9 mouse cellular contexts compared by ENCODE assay signal in genomic region chr7:30587842-30588667, GRCm38 (mm10). TPM values are rescaled to one million over a fixed set of nuclear protein-coding genes. Genes with fewer than 3 reads are reported as not detected.
DNase-seq lines count a peak whose midpoint lies in the region; ATAC-seq and TF ChIP-seq lines count a peak whose summit lies in the region.
"Had no signal": no experiment of that assay in that cellular context is flagged by ENCODE, and none has a peak within 500 bp of the region (broad histone marks: within the 10 kb centered on the region; RNA-seq: fewer than 3 reads in every experiment).

No protein-coding gene starts in this region.

- H3K27ac ChIP-seq in cerebellum, adult 2 months (ENCODE audit: insufficient read depth, low read length), result peak overlapping the region; percentile 83
- peak overlapping the region; percentile 91 for H3K27ac ChIP-seq in ES-E14 (ENCODE audit: insufficient read depth, low read depth, low read length, poor library complexity, severe bottlenecking)
- H3K27ac ChIP-seq in embryonic facial prominence, embryonic 10.5 days (replicated peaks), result peak overlapping the region; percentile 99
- H3K27ac ChIP-seq in heart, embryonic 15.5 days, result peak overlapping the region; percentile 95
- H3K27ac ChIP-seq in lung, embryonic 16.5 days (ENCODE audit: low read length), result peak overlapping the region; percentile 96
- peak overlapping the region; percentile 60 for H3K27ac ChIP-seq in small intestine, adult 2 months (ENCODE audit: insufficient read depth, low read depth, low read length)

- no peaks in the 10 kb centered on the region for H3K9me3 ChIP-seq in ES-E14 (ENCODE audit: control insufficient read depth, insufficient read depth, low read depth, low read length)
- no peaks in the 10 kb centered on the region for H3K9me3 ChIP-seq in embryonic facial prominence, embryonic 10.5 days
- no peaks in the 10 kb centered on the region for H3K9me3 ChIP-seq in heart, embryonic 15.5 days (replicated peaks)
- no peaks in the 10 kb centered on the region for H3K9me3 ChIP-seq in lung, embryonic 16.5 days (ENCODE audit: control insufficient read depth, low read length)

- peak overlapping the region; percentile 87 for H3K4me2 ChIP-seq in heart, embryonic 15.5 days
- peak overlapping the region; percentile 81 for H3K4me2 ChIP-seq in lung, embryonic 16.5 days (ENCODE audit: low read depth, low read length)

- H3K9ac ChIP-seq in ES-E14 (ENCODE audit: insufficient read depth, low read depth, low read length, poor library complexity, severe bottlenecking), result peak overlapping the region; percentile 99
- H3K9ac ChIP-seq in heart, embryonic 15.5 days, result peak overlapping the region; percentile 99
- peak overlapping the region; percentile 99 for H3K9ac ChIP-seq in lung, embryonic 16.5 days (ENCODE audit: low read length)

- WGBS in cerebellum, adult 2 months, result under 1% methylated on average over 67 of the region's 67 CpGs
- WGBS in embryonic facial prominence, embryonic 10.5 days, result under 1% methylated on average over 67 of the region's 67 CpGs
- WGBS in heart, embryonic 15.5 days, result under 1% methylated on average over 67 of the region's 67 CpGs
- under 1% methylated on average over 56 of the region's 67 CpGs for WGBS in lung, embryonic 16.5 days
- 1% methylated on average over 65 of the region's 67 CpGs for whole genome bisulfite sequencing in small intestine, adult 2 months

- peak overlapping the region; percentile 62 for H3K4me3 ChIP-seq in cerebellum, adult 2 months (replicated peaks; ENCODE audit: insufficient read depth, low read depth, low read length)
- peak overlapping the region; percentile 82 to 98 for H3K4me3 ChIP-seq in ES-E14 (ENCODE audit: insufficient read depth in 1 of 2, low read depth in 1 of 2, low read length in 2 of 2, poor library complexity in 1 of 2, severe bottlenecking in 1 of 2)
- H3K4me3 ChIP-seq in embryonic facial prominence, embryonic 10.5 days, result peak overlapping the region; percentile 99
- peak overlapping the region; percentile 99 for H3K4me3 ChIP-seq in heart, embryonic 15.5 days
- peak overlapping the region; percentile 94 for H3K4me3 ChIP-seq in lung, embryonic 16.5 days (ENCODE audit: low read length)
- peak overlapping the region; percentile 94 for H3K4me3 ChIP-seq in small intestine, adult 2 months (ENCODE audit: low read depth, low read length)

- peak in 1 of 2 experiments; percentile 80 for DNase-seq in cerebellum, adult 2 months
- DNase-seq in ES-E14 (ENCODE audit: low read depth, low spot score), result no peak
- DNase-seq in embryonic facial prominence, embryonic 10.5 days (ENCODE audit: low spot score), result no peak
- DNase-seq in kidney, postnatal 36 days, result peak; percentile 24 to 53

- H3K27me3 ChIP-seq in cerebellum, adult 2 months (ENCODE audit: control insufficient read depth, insufficient read depth, low read length), result no peaks in the 10 kb centered on the region
- no peaks in the 10 kb centered on the region for H3K27me3 ChIP-seq in embryonic facial prominence, embryonic 10.5 days (replicated peaks; ENCODE audit: low read depth, poor library complexity, severe bottlenecking)
- H3K27me3 ChIP-seq in heart, embryonic 15.5 days, result no peaks in the 10 kb centered on the region
- no peaks in the 10 kb centered on the region for H3K27me3 ChIP-seq in lung, embryonic 16.5 days (ENCODE audit: control insufficient read depth, insufficient read depth, low read depth, low read length)
- no peaks in the 10 kb centered on the region for H3K27me3 ChIP-seq in small intestine, adult 2 months (ENCODE audit: control insufficient read depth, insufficient read depth, low read length)

- TF ChIP-seq POLR2A in cerebellum, adult 2 months (IDR thresholded peaks at IDR 0.05; ENCODE audit: borderline replicate concordance, insufficient read depth, low read length), result no peak
- TF ChIP-seq POLR2A in small intestine, adult 2 months (IDR thresholded peaks at IDR 0.05; ENCODE audit: low read depth, low read length), result no peak

- peaks cover 7% of the 10 kb centered on the region; the same call in 1 of the 2 replicates for H3K4me1 ChIP-seq in cerebellum, adult 2 months (ENCODE audit: control insufficient read depth, insufficient read depth, low read length)
- peaks cover 4 to 25% of the 10 kb centered on the region in 2 experiments; a peak in 3 of 4 replicates for H3K4me1 ChIP-seq in ES-E14 (ENCODE audit: control insufficient read depth in 2 of 2, insufficient read depth in 2 of 2, low read length in 2 of 2, poor library complexity in 1 of 2)
- peaks cover 24% of the 10 kb centered on the region for H3K4me1 ChIP-seq in embryonic facial prominence, embryonic 10.5 days
- H3K4me1 ChIP-seq in heart, embryonic 15.5 days (replicated peaks), result peaks cover 22% of the 10 kb centered on the region
- H3K4me1 ChIP-seq in lung, embryonic 16.5 days (replicated peaks; ENCODE audit: control insufficient read depth, insufficient read depth, low read length), result peaks cover 17% of the 10 kb centered on the region
- H3K4me1 ChIP-seq in small intestine, adult 2 months (ENCODE audit: control insufficient read depth, insufficient read depth, insufficient read length, low read length), result peaks cover 15% of the 10 kb centered on the region

- no peak for ATAC-seq in cerebellum, adult (ENCODE audit: insufficient number of reproducible peaks, low FRiP score, low TSS enrichment)
- ATAC-seq in heart, embryonic 15.5 days (replicated peaks; ENCODE audit: insufficient number of reproducible peaks, insufficient read depth, low FRiP score, low read depth), result peak; percentile 10
- peak; percentile 13 for ATAC-seq in lung, embryonic 16.5 days (ENCODE audit: low read depth)

- in situ Hi-C loops in ES-E14 (cut with MboI; ENCODE audit: low sequenced_read_pairs in 2 of 2, unreplicated experiment in 2 of 2), result no loop called here

- no peak for TF ChIP-seq CTCF in cerebellum, adult 2 months (IDR thresholded peaks at IDR 0.05; ENCODE audit: borderline replicate concordance, insufficient read depth, low read depth, low read length)
- 0 out of 2 replicates have a peak, but pooled peaks have one; percentile 11 for TF ChIP-seq CTCF in small intestine, adult 2 months (IDR thresholded peaks at IDR 0.05; ENCODE audit: extremely low read depth, insufficient read length, insufficient replicate concordance, low read depth, low read length)

- peaks cover 37% of the 10 kb centered on the region for H3K36me3 ChIP-seq in ES-E14 (ENCODE audit: control insufficient read depth, insufficient read depth, low read length, poor library complexity, severe bottlenecking)
- H3K36me3 ChIP-seq in embryonic facial prominence, embryonic 10.5 days (replicated peaks), result peaks cover 41% of the 10 kb centered on the region
- peaks cover 27% of the 10 kb centered on the region for H3K36me3 ChIP-seq in heart, embryonic 15.5 days
- H3K36me3 ChIP-seq in lung, embryonic 16.5 days (ENCODE audit: control insufficient read depth, insufficient read depth, low read length), result peaks cover 22% of the 10 kb centered on the region
- peaks cover 32% of the 10 kb centered on the region for H3K36me3 ChIP-seq in small intestine, adult 2 months (ENCODE audit: control insufficient read depth, insufficient read depth, low read length)

TF ChIP-seq in ES-E14, 5 proteins besides CTCF, POLR2A, EP300 and RAD21:
- no peak for TF ChIP-seq HCFC1 (IDR thresholded peaks at IDR 0.05; ENCODE audit: borderline replicate concordance, insufficient read depth, low read length)
- TF ChIP-seq ZNF384 (IDR thresholded peaks at IDR 0.05; ENCODE audit: low read depth, low read length), result no peak
- no peak for TF ChIP-seq CHD2 (IDR thresholded peaks at IDR 0.05; ENCODE audit: low read depth, low read length)
- TF ChIP-seq ZC3H11A (IDR thresholded peaks at IDR 0.05; ENCODE audit: borderline replicate concordance, low read depth, low read length), result no peak
- no peak for TF ChIP-seq MAFK (IDR thresholded peaks at IDR 0.05; ENCODE audit: insufficient read depth, low read depth, low read length)

RNA-seq across cellular contexts. Expression of gene Kmt2b, which starts 0.5 kb away (rescaled TPM):
- polyA plus RNA-seq in cerebellum, adult 2 months (2012; rRNA removed), result 57.7 and 60.0 TPM in 2 replicates
- 73.7 and 98.6 TPM in 2 replicates for total RNA-seq in ES-E14 (2012; rRNA removed)
- polyA plus RNA-seq in embryonic facial prominence, embryonic 10.5 days (2016; fragmentation: Nextera tagmentation; extraction: Ambion mirVana), result 8.9 and 10.2 TPM in 2 replicates
- polyA plus RNA-seq in heart, embryonic 15.5 days (2015; fragmentation: Nextera tagmentation; extraction: Ambion mirVana), result 4.2 and 4.4 TPM in 2 replicates
- 8.7 and 10.0 TPM in 2 replicates for polyA plus RNA-seq in lung, embryonic 16.5 days (2015; fragmentation: Nextera tagmentation; extraction: Ambion mirVana)
- polyA plus RNA-seq in small intestine, adult 2 months (2012; rRNA removed), result 21.4 and 38.1 TPM in 2 replicates

RNA-seq across cellular contexts. Expression of gene Zbtb32, which starts 10.7 kb away (rescaled TPM):
- not detected in 2 replicates for polyA plus RNA-seq in cerebellum, adult 2 months (2012; rRNA removed)
- total RNA-seq in ES-E14 (2012; rRNA removed), result 20.8 and 24.6 TPM in 2 replicates
- 0.41 TPM in 1 of 2 replicates, not detected in the other for polyA plus RNA-seq in embryonic facial prominence, embryonic 10.5 days (2016; fragmentation: Nextera tagmentation; extraction: Ambion mirVana)
- polyA plus RNA-seq in heart, embryonic 15.5 days (2015; fragmentation: Nextera tagmentation; extraction: Ambion mirVana), result 0.14 and 0.23 TPM in 2 replicates
- 4.5 and 4.6 TPM in 2 replicates for polyA plus RNA-seq in lung, embryonic 16.5 days (2015; fragmentation: Nextera tagmentation; extraction: Ambion mirVana)
- polyA plus RNA-seq in small intestine, adult 2 months (2012; rRNA removed), result 0.52 and 1.6 TPM in 2 replicates
- total RNA-seq: heart, postnatal 36 days had no signal

RNA-seq across cellular contexts. Expression of gene Igflr1, which starts 22.8 kb away (rescaled TPM):
- 8.3 and 10.1 TPM in 2 replicates for polyA plus RNA-seq in cerebellum, adult 2 months (2012; rRNA removed)
- total RNA-seq in ES-E14 (2012; rRNA removed), result 1.3 and 3.3 TPM in 2 replicates
- 2.8 and 4.6 TPM in 2 replicates for polyA plus RNA-seq in embryonic facial prominence, embryonic 10.5 days (2016; fragmentation: Nextera tagmentation; extraction: Ambion mirVana)
- 3.7 and 4.0 TPM in 2 replicates for polyA plus RNA-seq in heart, embryonic 15.5 days (2015; fragmentation: Nextera tagmentation; extraction: Ambion mirVana)
- polyA plus RNA-seq in lung, embryonic 16.5 days (2015; fragmentation: Nextera tagmentation; extraction: Ambion mirVana), result 4.2 and 6.4 TPM in 2 replicates
- 7.3 and 11.4 TPM in 2 replicates for polyA plus RNA-seq in small intestine, adult 2 months (2012; rRNA removed)

RNA-seq across cellular contexts. Expression of gene Upk1a, which starts 24.6 kb away (rescaled TPM):
- 2.0 and 2.2 TPM in 2 replicates for polyA plus RNA-seq in cerebellum, adult 2 months (2012; rRNA removed)
- 1.8 and 2.5 TPM in 2 replicates for total RNA-seq in ES-E14 (2012; rRNA removed)
- polyA plus RNA-seq in embryonic facial prominence, embryonic 10.5 days (2016; fragmentation: Nextera tagmentation; extraction: Ambion mirVana), result 0.54 and 1.0 TPM in 2 replicates
- polyA plus RNA-seq in heart, embryonic 15.5 days (2015; fragmentation: Nextera tagmentation; extraction: Ambion mirVana), result 0.43 and 1.4 TPM in 2 replicates
- 1.8 and 1.9 TPM in 2 replicates for polyA plus RNA-seq in lung, embryonic 16.5 days (2015; fragmentation: Nextera tagmentation; extraction: Ambion mirVana)
- 7.6 and 8.2 TPM in 2 replicates for polyA plus RNA-seq in small intestine, adult 2 months (2012; rRNA removed)

RNA-seq across cellular contexts. Expression of gene Psenen, which starts 24.6 kb away (rescaled TPM):
- polyA plus RNA-seq in cerebellum, adult 2 months (2012; rRNA removed), result 147 and 155 TPM in 2 replicates
- total RNA-seq in ES-E14 (2012; rRNA removed), result 64.9 and 65.3 TPM in 2 replicates
- 112 and 118 TPM in 2 replicates for polyA plus RNA-seq in embryonic facial prominence, embryonic 10.5 days (2016; fragmentation: Nextera tagmentation; extraction: Ambion mirVana)
- 104 and 106 TPM in 2 replicates for polyA plus RNA-seq in heart, embryonic 15.5 days (2015; fragmentation: Nextera tagmentation; extraction: Ambion mirVana)
- polyA plus RNA-seq in lung, embryonic 16.5 days (2015; fragmentation: Nextera tagmentation; extraction: Ambion mirVana), result 144 and 146 TPM in 2 replicates
- 69.3 and 131 TPM in 2 replicates for polyA plus RNA-seq in small intestine, adult 2 months (2012; rRNA removed)

Comparison
In these comparisons a context has a peak if more than half of its experiments do, and no peak if none do; other contexts are left out.
1. DNase-seq: peak in kidney, postnatal 36 days (2 of 2); none in ES-E14 (single experiment) and embryonic facial prominence, embryonic 10.5 days (single experiment).
2. Peak in every context shown above with its lines, with median percentiles within 50 percentile points of each other: H3K27ac ChIP-seq, H3K4me3 ChIP-seq and H3K9ac ChIP-seq.